Mouse (Mus musculus): ENCODE data around the gene Traf4. TPM values are rescaled to one million over a fixed set of nuclear protein-coding genes. Genes with fewer than 3 reads are reported as not detected.
"Not testable (repeated sequence)": the region's sequence is repeated elsewhere in the genome, so short reads cannot be mapped to it uniquely, and the experiment has no call there.

The Traf4 gene
- total RNA-seq, 2 experiments from 2014 or later: 11.1 to 13.3 TPM

DNA sequence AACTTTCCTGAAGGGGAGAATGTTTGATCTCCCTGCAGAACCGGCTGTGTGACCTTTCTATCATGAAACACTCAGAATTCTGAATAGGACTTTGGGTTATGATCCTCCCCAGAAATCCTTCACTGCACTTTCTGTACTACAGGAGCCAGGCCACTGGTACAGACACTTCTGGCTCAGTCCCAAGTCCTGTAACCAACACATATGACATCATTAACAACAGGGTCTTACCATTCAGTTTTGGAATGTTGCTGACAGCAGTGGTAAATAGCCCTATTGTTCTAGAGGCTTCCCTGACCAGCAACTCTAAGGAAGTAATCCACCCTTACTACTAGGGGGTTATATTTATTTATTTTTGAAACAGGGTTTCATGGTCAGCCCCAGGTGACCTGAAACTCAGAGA lies 27.7 kb upstream of the Traf4 start, which contains the start of gene Proca1:
Proca1 (plus strand) TSS at position 280 of the 400 bp plus-strand sequence.
- H3K4me3 ChIP-seq: no peak within 1 kb of the TSS
- H3K27ac ChIP-seq: no peak within 1 kb of the TSS
- DNase-seq (ENCODE audit: low spot score in 2 of 2): no peak
- no peak for TF ChIP-seq CTCF (conservative IDR thresholded peaks at IDR 0.05)

DNA sequence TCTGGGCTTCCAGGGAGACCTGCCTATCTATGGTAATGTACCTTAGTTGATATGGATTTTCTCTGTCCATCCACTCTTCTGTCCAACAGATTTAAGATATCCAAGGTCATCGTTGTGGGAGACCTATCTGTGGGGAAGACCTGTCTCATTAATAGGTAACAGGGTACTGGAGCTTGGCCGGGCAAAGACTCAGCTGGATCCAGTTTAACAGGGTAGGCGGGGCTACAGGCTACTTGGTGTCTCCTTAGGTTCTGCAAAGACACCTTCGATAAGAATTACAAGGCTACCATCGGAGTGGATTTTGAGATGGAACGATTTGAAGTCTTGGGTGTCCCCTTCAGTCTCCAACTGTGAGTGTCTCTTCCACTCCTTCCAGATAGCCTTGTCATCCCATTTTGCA lies 24.7 kb upstream of the Traf4 start:
- Histone ChIP-seq H3K4me3 (peak overlapping the region; percentile 79), H3K27ac (peak overlapping the region; percentile 95)
- no peak for DNase-seq (ENCODE audit: low spot score in 2 of 2)
- no peak for TF ChIP-seq CTCF (conservative IDR thresholded peaks at IDR 0.05)

DNA sequence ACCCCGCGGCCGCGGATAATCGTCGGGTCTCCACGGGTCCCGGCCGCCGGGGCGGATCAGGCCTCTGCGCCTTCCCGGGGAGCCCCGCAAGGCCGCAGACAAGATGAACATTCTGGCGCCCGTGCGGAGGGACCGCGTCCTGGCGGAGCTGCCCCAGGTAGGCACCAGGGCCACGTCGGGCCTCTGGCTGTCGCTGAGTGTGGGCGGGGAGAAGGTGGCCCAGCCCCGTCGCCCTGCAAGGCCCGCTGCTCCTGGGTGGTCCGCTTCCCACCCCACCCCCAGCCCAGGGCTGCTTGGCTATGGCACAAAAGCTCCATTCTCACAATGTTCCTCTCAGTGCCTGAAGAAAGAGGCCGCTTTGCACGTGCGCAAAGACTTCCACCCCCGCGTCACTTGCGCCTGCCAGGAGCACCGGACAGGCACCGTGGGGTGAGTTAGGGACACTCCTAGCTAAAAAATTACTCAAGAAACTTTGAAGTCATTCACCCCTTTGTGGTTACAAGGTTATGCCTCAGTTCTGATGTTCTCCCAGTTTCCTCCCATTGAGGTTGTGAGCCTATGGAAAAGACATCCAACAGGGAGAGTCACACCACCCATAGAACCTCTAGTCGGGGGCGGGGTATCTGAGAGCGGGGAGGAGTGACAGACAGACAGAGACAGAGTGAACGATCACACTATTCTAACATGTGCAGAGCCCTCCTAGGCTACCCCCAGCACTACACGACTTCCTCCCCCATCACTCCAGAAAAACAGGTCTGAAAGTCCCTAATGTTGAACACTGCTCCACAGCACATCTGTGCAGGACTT lies 24.0 kb upstream of the Traf4 start:
- Histone ChIP-seq H3K4me3 (peak overlapping the region; percentile 79), H3K27ac (peak overlapping the region; percentile 95)
- DNase-seq (ENCODE audit: low spot score in 2 of 2): peak; percentile 68 to 72
- TF ChIP-seq CTCF (conservative IDR thresholded peaks at IDR 0.05): no peak

DNA sequence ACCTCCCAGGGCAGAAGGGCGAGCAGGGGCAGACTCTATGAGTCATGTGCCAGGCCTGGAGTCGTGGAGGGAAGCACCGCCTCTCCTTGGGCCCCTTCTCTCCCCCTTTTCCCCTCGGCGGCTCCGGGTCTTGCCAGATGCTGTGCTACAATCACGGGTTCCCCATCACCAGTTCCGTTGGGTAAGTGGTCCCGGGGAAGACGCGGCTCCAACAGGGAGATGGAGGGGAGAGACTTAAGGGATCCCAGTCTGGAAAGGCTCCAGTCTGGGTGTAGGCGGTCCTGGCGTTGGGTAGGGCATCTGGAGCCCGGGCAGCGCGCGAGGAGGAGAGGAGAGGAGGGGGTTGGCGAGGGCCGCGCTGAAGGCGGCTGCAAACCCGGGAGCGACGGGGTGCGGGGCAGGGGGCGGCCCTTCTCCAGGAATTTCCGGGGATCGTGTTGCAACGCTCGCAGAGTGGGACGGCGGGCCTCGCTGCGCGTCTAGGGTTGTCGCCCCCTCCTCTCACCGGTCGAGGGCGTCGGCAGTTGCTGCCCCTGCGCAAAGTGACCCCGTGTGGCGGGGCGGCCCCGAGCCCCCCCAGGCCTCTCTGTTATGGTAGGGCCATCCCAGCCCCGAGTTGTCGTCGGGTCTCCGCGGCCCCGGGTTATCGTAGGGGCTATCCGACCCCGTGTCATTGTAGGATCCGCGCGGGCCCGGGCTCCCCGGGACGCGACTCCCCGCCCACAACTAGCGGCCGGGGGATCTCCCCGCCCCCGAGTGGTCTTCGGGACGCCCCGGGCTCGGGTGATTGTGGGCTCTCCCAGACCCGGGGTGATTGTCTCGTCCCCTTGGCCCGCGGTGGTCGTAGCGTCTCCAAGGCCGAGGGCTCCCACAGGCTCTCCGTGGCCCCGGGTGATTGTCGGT lies 23.2 kb upstream of the Traf4 start, which contains the start of gene Rab34:
Rab34 (plus strand) TSS at position 100 of the 903 bp plus-strand sequence.
- H3K4me3 ChIP-seq: peak within 1 kb of the TSS; percentile 79
- peak; percentile 76 to 79 for DNase-seq (ENCODE audit: low spot score in 2 of 2)
- no peak for TF ChIP-seq CTCF (conservative IDR thresholded peaks at IDR 0.05)
- peak within 1 kb of the TSS; percentile 95 for H3K27ac ChIP-seq

DNA sequence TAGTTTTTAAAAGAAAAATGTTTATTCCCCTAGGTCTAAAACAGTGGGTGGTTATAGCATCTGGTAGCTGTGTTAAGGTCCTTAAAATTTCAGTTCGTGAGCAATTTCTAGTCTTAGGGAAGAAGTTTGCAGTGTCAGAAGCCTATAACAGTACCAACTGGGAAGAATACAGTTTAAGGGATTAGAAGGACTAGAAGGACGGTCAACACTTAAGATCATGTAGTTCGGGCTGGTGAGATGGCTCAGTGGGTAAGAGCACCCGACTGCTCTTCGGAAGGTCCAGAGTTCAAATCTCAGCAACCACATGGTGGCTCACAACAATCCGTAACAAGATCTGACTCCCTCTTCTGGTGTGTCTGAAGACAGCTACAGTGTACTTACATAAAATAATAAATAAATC lies 19.3 kb upstream of the Traf4 start:
- not testable (repeated sequence) for H3K4me3 ChIP-seq; DNase-seq (ENCODE audit: low spot score in 2 of 2); H3K27ac ChIP-seq

DNA sequence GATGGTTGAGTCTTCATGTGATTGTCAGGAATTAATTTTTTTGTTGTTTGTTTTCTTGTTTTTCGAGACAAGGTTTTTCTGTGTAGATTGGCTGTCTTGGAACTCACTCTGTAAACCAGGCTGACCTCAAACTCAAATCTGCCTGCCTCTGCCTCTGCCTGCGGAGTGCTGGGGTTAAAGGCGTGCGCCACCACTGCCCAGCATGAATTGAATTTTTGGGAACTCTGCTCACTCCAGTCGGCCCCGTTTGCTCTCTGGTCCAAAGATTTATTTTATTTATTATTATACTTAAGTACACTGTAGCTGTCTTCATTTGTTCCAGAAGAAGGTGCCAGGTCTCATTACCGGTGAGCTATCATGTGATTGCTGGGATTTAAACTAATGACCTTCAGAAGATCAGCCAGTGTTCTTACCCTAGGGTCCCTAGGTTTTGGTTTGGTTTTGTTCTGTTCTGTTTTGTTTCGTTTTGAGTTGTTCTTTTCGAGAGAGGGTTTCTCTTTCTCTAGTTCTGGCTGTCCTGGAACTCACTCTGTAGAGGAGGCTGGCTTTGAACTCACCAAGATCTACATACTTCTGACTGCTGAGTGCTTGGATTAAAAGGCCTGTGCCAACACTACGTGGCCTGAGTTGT lies 18.6 kb upstream of the Traf4 start:
- no peak for DNase-seq (ENCODE audit: low spot score in 2 of 2)
- no peak for TF ChIP-seq CTCF (conservative IDR thresholded peaks at IDR 0.05)
- peak overlapping the region; percentile 97 for H3K27ac ChIP-seq
- peak overlapping the region; percentile 100 for H3K4me3 ChIP-seq

DNA sequence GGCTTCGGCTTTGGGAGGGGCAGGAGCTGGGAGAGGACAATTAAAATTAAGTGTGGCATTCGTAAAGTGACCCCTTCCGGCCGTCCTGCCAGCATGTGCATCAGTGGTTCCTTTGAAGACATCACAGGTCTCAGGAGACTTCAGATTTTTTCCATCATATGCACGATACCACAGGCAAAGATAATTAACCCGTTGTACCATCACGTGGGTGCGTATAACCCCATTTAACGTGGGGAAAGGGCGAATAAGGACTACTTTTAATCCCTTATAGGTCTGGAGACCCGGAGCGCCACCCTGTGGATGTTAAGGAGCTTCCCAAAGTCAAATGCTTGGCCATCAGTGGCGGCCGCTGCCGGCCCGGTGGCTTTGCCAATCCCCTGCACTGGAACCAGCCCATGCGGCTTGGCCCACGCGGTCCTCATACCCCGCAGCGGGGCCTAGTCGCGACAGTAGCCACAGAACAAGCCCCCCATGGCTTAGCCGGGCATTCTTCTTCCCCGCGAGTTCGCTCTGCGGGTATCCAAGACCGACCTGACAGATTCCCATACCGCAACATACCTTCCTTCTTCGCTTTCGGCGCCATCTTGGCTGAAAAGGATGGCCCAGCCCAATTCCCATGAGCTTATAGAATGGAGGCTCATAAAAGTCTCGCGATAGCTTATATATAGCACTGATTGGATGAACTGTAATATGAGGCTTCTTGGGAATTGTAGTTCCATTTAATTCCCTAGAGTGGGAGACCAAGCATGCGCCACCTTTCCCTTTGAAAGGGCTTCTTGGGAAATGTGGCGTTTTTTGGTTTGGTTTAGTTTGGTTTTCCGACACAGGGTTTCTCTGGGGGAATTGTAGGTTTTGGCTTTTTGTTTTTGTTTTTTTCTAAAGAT lies 17.8 kb upstream of the Traf4 start, which contains the start of gene Rpl23a:
Rpl23a (minus strand) TSS at position 624 of the 884 bp plus-strand sequence.
- TF ChIP-seq CTCF (conservative IDR thresholded peaks at IDR 0.05): peak; percentile 64
- peak; percentile 82 to 91 for DNase-seq (ENCODE audit: low spot score in 2 of 2)
- Histone ChIP-seq H3K4me3 (peak within 1 kb of the TSS; percentile 100), H3K27ac (peak within 1 kb of the TSS; percentile 97)

DNA sequence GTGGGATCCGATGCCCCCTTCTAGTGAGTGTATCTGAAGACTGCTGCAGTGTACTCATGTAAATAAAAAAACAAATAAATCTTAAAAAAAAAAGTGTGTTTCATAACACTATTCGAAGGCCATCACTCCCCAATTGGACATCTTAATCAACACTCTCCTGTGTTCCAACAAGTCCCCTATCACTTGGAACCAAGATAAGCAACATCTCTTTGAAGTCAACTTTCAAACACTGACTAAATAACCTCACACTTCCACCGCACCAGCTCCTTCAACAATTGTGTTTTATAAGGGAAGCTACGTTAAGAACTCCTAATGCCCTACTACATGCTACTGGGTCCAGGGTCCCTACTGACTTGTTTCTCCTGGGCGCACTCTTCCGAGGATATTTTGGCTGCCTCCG lies 17.1 kb upstream of the Traf4 start:
- no peak for DNase-seq (ENCODE audit: low spot score in 2 of 2)
- Histone ChIP-seq H3K4me3 (peak overlapping the region; percentile 100), H3K27ac (peak overlapping the region; percentile 97)
- no peak for TF ChIP-seq CTCF (conservative IDR thresholded peaks at IDR 0.05)

DNA sequence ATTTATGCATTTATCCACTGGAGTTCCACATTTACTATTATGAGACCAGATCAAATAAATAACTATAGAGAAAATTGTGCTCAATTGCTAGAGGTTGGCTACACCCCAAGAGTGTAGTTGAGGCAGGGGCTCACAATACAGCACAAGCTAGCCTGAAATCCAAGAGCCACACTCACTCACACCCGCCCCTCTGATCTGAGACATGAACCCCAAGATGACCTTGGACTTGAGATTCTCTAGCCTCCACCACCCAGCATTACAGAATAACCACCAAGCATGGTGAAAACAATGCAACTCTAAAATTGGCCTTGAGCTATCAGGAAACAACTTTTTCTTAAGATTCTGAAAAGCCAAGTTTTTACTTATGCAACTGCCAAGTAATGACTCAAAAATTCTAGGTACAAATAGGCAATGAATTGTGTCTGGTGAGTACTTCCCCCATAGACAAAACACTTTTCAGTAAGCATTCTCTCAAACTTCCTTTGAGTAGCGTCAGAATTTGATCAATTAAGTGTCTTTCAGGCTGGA lies 16.5 kb upstream of the Traf4 start:
- H3K4me3 ChIP-seq: peak overlapping the region; percentile 100
- no peak overlapping the region; the same call in 1 of the 2 replicates for H3K27ac ChIP-seq
- no peak for DNase-seq (ENCODE audit: low spot score in 2 of 2)
- no peak for TF ChIP-seq CTCF (conservative IDR thresholded peaks at IDR 0.05)

DNA sequence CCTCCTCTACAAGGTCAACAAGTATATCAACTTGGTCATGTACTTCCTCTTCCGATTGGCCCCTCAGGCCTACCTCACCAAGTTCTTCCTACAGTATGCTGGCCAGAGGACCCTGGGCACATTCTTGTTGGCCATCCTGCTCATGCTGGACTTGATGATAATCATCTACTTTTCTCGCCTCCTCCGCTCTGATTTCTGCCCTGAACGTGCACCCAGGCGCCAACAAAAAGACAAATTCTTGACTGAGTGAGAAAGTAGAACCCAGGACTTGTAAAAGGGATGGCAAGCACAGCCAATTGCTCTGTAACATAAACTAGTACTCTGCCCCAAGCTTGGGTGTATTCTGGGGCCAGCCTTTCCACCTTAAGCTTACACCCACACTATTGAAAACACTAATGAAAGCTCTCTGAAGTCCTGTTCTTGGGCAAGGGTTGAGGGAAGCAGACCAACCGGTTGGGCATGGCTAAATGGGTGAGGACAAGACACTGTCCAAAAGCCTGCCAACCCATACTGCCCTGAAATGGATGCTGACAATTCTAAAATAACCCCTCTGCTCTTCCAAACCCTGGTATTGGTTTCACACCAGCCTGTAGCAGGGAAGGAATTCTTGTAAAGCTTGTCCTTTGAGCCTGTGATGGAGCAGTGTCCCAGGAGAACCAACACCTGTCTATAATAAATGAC lies 14.8 kb upstream of the Traf4 start:
- DNase-seq (ENCODE audit: low spot score in 2 of 2): no peak
- H3K4me3 ChIP-seq: no peak overlapping the region; the same call in 1 of the 2 replicates
- TF ChIP-seq CTCF (conservative IDR thresholded peaks at IDR 0.05): no peak
- no peak overlapping the region for H3K27ac ChIP-seq

DNA sequence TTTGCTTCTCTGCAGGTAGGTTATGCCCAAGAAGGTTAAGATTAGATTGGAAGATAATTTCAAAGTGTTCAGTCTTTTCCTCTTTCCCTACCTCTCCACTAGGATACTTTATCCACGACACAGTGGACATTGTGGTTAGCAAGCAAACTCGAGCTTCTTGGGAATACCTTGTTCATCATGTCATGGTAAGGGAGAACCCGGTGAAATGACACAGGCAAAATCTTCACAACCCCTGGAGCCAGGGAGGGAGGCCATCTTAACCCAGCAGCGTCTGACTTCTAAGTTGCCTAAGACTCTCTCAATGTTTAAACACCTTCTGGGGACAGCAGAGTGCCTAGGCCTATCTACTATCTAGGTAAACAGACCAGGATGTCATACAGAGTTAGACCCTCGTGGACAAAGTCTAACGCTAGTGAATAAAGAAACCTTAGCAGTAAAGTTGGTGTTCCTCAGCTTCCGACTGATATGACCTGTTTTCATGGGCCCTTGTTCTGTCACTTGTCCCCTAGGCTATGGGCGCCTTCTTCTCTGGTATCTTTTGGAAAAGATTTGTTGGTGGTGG lies 14.1 kb upstream of the Traf4 start:
- peak overlapping the region; percentile 62 for H3K4me3 ChIP-seq
- TF ChIP-seq CTCF (conservative IDR thresholded peaks at IDR 0.05): no peak
- H3K27ac ChIP-seq: peak overlapping the region; percentile 90

More for the DNA sequence above, 14.1 kb upstream of the Traf4 start:
- no peak for DNase-seq (ENCODE audit: low spot score in 2 of 2)
